Mouse (Mus musculus) forebrain, embryonic 15.5 days (tissue): ENCODE measurements at regions not wholly inside any gene's neighbourhood (a gene's known extent, or its start where the extent isn't known, plus 50 kb on each side); places are given as distances from the start of the nearest gene placed in this dataset.

Experiments used
- ATAC-seq: fragments of 200-750 bp; cut with Nextera tagmentation; replicated peaks from 2 replicates; pipeline ENCODE4 v1.8.0; 2017; ENCODE audit warnings: mild to moderate bottlenecking, moderate TSS enrichment, moderate library complexity
- H3K27ac ChIP-seq: fragments of 300-500 bp; sonication (generic); replicated peaks from 2 replicates; pipeline ENCODE4 v1.5.1; 2015; ENCODE audit warnings: mild to moderate bottlenecking, inconsistent platforms
- H3K27me3 ChIP-seq: fragments of 300-500 bp; sonication (generic); 2 replicates; pipeline ENCODE4 v1.6.1; 2015; ENCODE audit warnings: inconsistent platforms
- H3K36me3 ChIP-seq: fragments of 300-500 bp; sonication (generic); 2 replicates; pipeline ENCODE4 v1.6.1; 2015; ENCODE audit warnings: mild to moderate bottlenecking, inconsistent platforms
- H3K4me1 ChIP-seq: fragments of 300-500 bp; sonication (generic); 2 replicates; pipeline ENCODE4 v1.6.1; 2015; ENCODE audit warnings: inconsistent platforms
- H3K4me2 ChIP-seq: fragments of 300-500 bp; sonication (generic); replicated peaks from 2 replicates; pipeline ENCODE4 v1.6.1; 2015; ENCODE audit warnings: mild to moderate bottlenecking, inconsistent platforms
- H3K4me3 ChIP-seq: fragments of 300-500 bp; sonication (generic); 2 replicates; pipeline ENCODE4 v1.5.1; 2015; ENCODE audit warnings: mild to moderate bottlenecking, inconsistent platforms
- H3K9ac ChIP-seq: fragments of 300-500 bp; sonication (generic); replicated peaks from 2 replicates; pipeline ENCODE4 v1.6.1; 2015; ENCODE audit warnings: mild to moderate bottlenecking, inconsistent platforms
- H3K9me3 ChIP-seq: fragments of 300-500 bp; sonication (generic); 2 replicates; pipeline ENCODE4 v1.6.1; 2016; ENCODE audit warnings: inconsistent platforms
- WGBS: fragments of 180-500 bp; shearing (Covaris S2); methylation state at CpG from one replicate; pipeline ENCODE4 v1.1.7; 2015; ENCODE audit warnings: mixed read lengths; 5-methylcytosine and 5-hydroxymethylcytosine counted together

DNA sequence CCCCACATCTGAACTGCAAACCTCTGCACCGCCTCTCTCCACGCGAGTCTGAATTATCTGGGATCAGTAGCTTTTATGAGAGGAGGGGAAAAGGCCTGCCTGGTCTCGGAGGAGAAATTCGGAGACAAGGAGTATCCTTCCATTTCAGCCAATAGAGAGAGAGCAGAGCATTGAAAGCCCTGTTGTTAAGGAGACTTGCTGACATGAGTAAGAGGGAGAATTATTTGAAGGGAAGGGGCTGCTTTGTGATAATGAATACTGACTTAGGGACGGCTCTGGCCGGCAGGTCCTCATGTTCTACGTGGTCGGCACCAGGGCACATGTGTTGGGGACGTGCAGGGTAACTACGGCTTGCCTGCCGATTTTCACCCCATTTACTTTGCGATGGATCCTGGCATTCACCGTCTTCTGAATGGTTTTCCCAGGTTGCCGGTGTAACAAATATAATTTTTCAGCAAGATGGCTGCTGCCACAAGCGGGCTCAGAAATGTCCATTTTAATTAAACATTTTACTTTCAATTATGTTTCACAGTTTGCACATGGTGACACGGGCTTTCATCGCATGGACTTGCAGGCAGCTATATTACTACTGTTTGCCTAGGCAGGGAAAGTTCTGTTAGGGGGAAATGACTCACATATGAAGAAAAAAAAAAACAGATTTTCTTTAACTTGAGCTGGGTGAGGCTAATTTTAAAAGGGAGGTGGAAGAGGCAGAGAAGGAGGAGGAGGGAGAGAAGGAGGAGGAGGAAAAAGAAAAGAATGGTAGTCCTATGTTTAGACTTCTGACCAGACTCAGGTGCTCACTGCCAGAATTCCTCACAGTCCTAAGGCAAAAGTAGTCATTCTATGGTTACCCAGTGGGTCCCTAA lies 744.3 kb upstream of the Arrdc4 start:
- 0 out of 2 replicates have a peak overlapping the region, but pooled peaks have one; percentile 12 for H3K4me2 ChIP-seq
- H3K27me3 ChIP-seq, result no peaks in the 10 kb centered on the region
- ATAC-seq, result no peak
- 0 out of 2 replicates have a peak overlapping the region, but pooled peaks have one; percentile 6 for H3K9ac ChIP-seq
- H3K36me3 ChIP-seq, result no peaks in the 10 kb centered on the region
- no peak overlapping the region for H3K4me3 ChIP-seq
- H3K4me1 ChIP-seq, result peaks cover 3% of the 10 kb centered on the region; the same call in 1 of the 2 replicates
- 47% methylated on average over 18 of the region's 18 CpGs for WGBS
- H3K9me3 ChIP-seq, result no peaks in the 10 kb centered on the region
- H3K27ac ChIP-seq, result peak overlapping the region; percentile 36; the same call in 1 of the 2 replicates

DNA sequence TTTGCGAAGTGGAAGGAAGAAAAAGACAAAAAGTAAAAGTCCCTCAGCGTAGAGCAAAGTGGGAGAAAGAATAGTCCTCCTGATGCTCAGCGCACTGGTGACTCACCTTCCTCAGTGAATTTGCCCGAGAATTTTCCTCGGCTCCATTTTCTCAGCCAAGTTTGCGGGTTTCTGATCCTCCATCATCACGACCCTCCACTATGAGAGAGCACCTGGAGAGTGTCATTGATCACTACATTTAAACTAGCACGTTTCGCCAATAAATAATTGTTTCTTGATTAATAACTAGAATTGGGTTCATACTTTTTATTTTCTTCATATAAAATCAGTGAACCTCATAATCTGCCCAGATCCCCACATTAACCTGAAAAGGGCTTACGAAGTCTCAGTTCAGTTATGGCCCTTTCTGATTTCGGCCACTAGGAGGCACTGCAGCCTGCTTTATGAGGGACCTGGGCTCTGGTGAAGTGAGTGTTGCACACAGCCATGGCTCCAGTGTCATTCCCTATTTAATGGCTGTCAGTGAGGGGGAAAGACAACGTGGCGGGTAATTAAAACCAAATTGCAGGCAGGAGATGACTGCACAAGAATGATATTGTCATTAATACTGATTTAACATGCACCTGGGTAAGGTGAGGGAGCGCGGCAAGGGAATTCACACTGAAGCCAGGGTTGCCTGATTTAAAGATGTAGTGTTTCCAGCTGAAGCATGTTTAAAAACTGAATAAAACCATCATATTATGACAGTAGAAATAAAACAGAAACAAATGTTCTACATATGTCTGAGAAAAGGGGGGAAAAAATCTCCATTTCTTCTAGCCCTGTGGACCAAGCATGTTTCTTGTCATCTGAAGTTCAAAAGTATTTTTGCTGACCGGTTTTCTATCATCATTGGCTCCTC lies 741.8 kb upstream of the Arrdc4 start:
- no peaks in the 10 kb centered on the region for H3K36me3 ChIP-seq
- 36% methylated on average over 16 of the region's 16 CpGs for WGBS
- H3K27me3 ChIP-seq, result no peaks in the 10 kb centered on the region
- H3K4me2 ChIP-seq, result no peak overlapping the region
- peaks cover 3% of the 10 kb centered on the region; the same call in 1 of the 2 replicates for H3K4me1 ChIP-seq
- no peak overlapping the region; the same call in 1 of the 2 replicates for H3K27ac ChIP-seq
- H3K9ac ChIP-seq, result no peak overlapping the region
- no peak overlapping the region for H3K4me3 ChIP-seq
- ATAC-seq, result peak; percentile 96
- H3K9me3 ChIP-seq, result no peaks in the 10 kb centered on the region

DNA sequence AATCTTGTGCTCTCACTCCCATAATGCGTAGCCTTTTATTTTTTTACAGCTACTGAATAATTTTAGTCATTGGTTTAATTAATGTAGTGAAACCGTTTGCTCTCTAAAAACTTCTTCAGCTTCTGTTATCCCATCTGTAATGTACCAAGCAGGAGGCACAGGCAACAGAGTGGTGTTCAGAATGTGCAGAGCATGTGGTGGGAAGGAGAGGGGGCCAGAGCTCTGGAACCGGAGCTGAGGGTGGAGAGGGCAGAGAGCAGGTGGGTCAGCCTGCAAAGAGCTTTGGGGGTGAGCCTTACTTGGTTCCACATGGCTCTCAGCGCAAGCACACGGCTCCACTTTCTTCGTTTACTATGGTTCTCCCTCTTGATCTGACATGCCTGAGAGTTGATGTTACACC lies 739.6 kb upstream of the Arrdc4 start:
- peak; percentile 55; the same call in 1 of the 2 replicates for ATAC-seq
- 50% methylated on average over 6 of the region's 6 CpGs for WGBS
- Histone ChIP-seq H3K27ac (peak overlapping the region; percentile 43; the same call in 1 of the 2 replicates), H3K4me2 (no peak overlapping the region), H3K4me3 (no peak overlapping the region), H3K27me3 (no peaks in the 10 kb centered on the region), H3K36me3 (no peaks in the 10 kb centered on the region), H3K4me1 (peaks cover 3% of the 10 kb centered on the region; the same call in 1 of the 2 replicates), H3K9ac (no peak overlapping the region), H3K9me3 (no peaks in the 10 kb centered on the region)

DNA sequence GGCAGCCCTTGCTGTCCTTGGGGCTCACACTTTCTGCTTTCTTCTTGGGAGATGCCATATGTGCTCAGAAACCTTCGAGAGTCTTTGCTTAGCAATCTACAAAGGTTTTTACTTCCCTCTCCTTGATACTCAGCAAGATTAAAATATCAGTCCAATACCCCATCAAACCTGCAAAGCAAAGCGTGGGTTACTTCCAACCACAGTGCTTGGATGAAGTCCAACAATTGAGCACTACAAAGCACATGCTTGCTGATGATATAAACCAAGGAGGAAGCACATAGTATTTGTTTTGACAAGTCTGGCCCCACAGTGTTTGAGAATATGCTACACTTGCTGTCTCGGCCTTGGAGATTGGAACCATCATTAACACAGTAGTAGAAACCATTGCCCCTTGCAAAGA lies 738.1 kb upstream of the Arrdc4 start:
- Histone ChIP-seq H3K4me3 (no peak overlapping the region), H3K36me3 (no peaks in the 10 kb centered on the region), H3K4me1 (peaks cover 3% of the 10 kb centered on the region; the same call in 1 of the 2 replicates), H3K27ac (no peak overlapping the region), H3K9me3 (no peaks in the 10 kb centered on the region), H3K4me2 (no peak overlapping the region), H3K27me3 (no peaks in the 10 kb centered on the region), H3K9ac (no peak overlapping the region)
- 57% methylated on average over 3 of the region's 3 CpGs for whole genome bisulfite sequencing
- ATAC-seq, result no peak

DNA sequence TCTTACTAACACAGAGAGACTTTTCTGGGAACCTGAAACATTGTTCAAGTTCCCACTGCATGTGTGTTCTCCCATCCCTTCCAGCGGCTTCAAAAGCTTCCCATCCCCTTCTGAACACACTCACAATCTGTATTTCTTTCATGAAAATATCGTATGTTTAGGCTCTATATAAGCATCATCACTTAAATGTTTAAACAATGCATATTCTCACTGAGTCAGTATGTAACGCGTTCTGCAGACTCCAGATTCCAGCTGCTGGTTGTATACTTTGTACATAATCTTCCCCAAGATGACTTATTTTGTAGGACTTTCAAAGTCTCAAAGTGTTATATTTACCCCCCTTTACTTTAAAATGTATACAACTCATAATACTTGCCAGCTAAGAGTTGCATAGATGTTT lies 735.5 kb upstream of the Arrdc4 start:
- no peaks in the 10 kb centered on the region for H3K4me1 ChIP-seq
- H3K9me3 ChIP-seq, result no peaks in the 10 kb centered on the region
- no peak overlapping the region for H3K4me2 ChIP-seq
- 91% methylated on average over 4 of the region's 4 CpGs for WGBS
- no peak overlapping the region for H3K27ac ChIP-seq
- H3K36me3 ChIP-seq, result no peaks in the 10 kb centered on the region
- no peak overlapping the region for H3K4me3 ChIP-seq
- no peak overlapping the region for H3K9ac ChIP-seq
- no peaks in the 10 kb centered on the region for H3K27me3 ChIP-seq
- no peak for ATAC-seq
